Mouse (Mus musculus): ENCODE measurements around the gene Rbks.

- TF ChIP-seq POLR2A (IDR thresholded peaks at IDR 0.05; ENCODE audit: borderline replicate concordance, control insufficient read depth, low read depth, low read length) = no peak
- no peak for TF ChIP-seq CTCF (IDR thresholded peaks at IDR 0.05; ENCODE audit: control insufficient read depth, insufficient read depth, low read length)
Measured at GRCm38 (mm10) chr5:31706826-31707225, 9.4 kb upstream of the Rbks start.
